Mouse (Mus musculus) MEL (cell line): ENCODE results near the gene Ccdc88c.

Experiments
- CHD2 ChIP-seq: IDR thresholded peaks from 2 replicates; pipeline ENCODE4 v1.6.1; 2011; ENCODE audit warnings: low read length, improper control_type of control experiment
- CTCF ChIP-seq, 3 experiments: IDR thresholded peaks in 2 of 3; conservative IDR thresholded peaks in 1 of 3; 2 replicates each; pipeline ENCODE4 v1.5.1; 2011 to 2012; ENCODE audit warnings: low read length in 3 of 3, low read depth in 2 of 3, mild to moderate bottlenecking in 2 of 3, improper control_type of control experiment in 1 of 3, inconsistent platforms in 1 of 3, mixed read lengths in 1 of 3, moderate library complexity in 1 of 3; ENCODE audit not compliant: control insufficient read depth in 1 of 3, insufficient read depth in 1 of 3, poor library complexity in 1 of 3, severe bottlenecking in 1 of 3
- MAFK ChIP-seq: IDR thresholded peaks from 2 replicates; pipeline ENCODE4 v1.6.1; 2011; ENCODE audit warnings: low read depth, mild to moderate bottlenecking, low read length, improper control_type of control experiment, borderline replicate concordance
- MXI1 ChIP-seq: IDR thresholded peaks from 2 replicates; pipeline ENCODE4 v1.6.1; 2011; ENCODE audit warnings: mild to moderate bottlenecking, low read depth, low read length, improper control_type of control experiment
- TCF12 ChIP-seq: IDR thresholded peaks from 2 replicates; pipeline ENCODE4 v1.6.1; 2014; ENCODE audit warnings: low read depth, mild to moderate bottlenecking, inconsistent platforms, low read length, improper control_type of control experiment, moderate library complexity
- ZNF384 ChIP-seq: IDR thresholded peaks from 2 replicates; pipeline ENCODE4 v1.6.1; 2012; ENCODE audit warnings: low read depth, mild to moderate bottlenecking, inconsistent platforms, low read length, improper control_type of control experiment

DNA sequence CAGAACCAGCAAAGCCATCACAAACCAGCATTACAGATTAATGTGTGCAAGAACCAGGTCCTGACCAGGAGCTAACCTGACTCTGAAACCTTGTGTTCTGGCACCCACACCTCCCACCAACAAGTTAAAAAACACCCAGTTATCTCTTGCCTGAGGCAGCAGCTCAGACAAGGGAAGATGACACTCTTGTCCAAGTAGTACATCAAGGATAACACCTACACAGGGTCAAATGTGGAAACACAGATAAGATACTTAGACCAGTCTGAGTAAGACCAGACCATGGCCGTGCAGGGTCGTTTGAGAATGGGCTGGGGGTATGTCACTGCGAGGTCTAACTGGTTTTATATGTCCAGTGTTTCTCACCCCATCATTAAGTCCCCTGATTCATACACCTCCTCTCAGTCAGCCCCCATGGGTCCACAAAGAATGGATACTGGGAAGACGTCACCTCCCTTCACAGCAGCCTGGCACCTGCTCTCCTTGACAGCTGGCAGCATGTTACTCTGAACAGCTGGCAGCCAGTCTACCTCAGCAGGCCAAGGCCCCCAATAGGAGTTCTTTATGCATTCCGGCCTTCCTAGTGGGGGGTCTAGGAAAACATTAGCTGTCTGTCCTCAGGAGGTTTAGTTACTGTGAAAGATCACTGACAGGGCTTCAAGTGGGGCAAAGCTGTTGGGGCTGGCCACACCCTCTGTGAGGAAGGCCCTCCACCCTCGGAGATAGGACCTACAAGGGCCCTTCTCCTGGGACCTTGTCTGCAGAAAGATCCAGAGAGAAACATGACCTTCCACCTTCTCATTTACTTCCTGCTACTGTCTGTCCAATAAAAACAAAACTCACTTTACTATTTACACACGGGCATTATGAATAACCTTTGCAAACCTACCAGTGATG lies 29.5 kb downstream of the Ccdc88c start:
- TF ChIP-seq TCF12 (no peak), MAFK (no peak), CHD2 (no peak), CTCF (IDR thresholded peaks at IDR 0.05 in 2 of 3, conservative IDR thresholded peaks at IDR 0.05 in 1 of 3; ENCODE audit: control insufficient read depth in 1 of 3, insufficient read depth in 1 of 3, low read depth in 2 of 3, low read length in 3 of 3, poor library complexity in 1 of 3, severe bottlenecking in 1 of 3) (no peak), MXI1 (no peak), ZNF384 (no peak)
